In genomic region chr11:78183884-78184514, GRCm38 (mm10) we compare ENCODE assay signal across 8 mouse cellular contexts. TPM values are rescaled to one million over a fixed set of nuclear protein-coding genes. Genes with fewer than 3 reads are reported as not detected.
DNase-seq lines count a peak whose midpoint lies in the region; ATAC-seq and TF ChIP-seq lines count a peak whose summit lies in the region.

No protein-coding gene starts in this region.

- no peak for ATAC-seq in lung, postnatal 0 days
- peak; percentile 3; the same call in 1 of the 2 replicates for ATAC-seq in forebrain, embryonic 13.5 days
- no peak for ATAC-seq in limb, embryonic 12.5 days (ENCODE audit: insufficient number of reproducible peaks, insufficient read depth, low FRiP score, low TSS enrichment, low read depth)
- ATAC-seq in stomach, embryonic 14.5 days (ENCODE audit: insufficient number of reproducible peaks, insufficient read depth, low FRiP score, low read depth): no peak

- no peaks in the 10 kb centered on the region for H3K27me3 ChIP-seq in lung, postnatal 0 days (replicated peaks; ENCODE audit: insufficient read depth, low read length)
- H3K27me3 ChIP-seq in forebrain, embryonic 13.5 days: no peaks in the 10 kb centered on the region
- H3K27me3 ChIP-seq in limb, embryonic 12.5 days: no peaks in the 10 kb centered on the region
- no peaks in the 10 kb centered on the region for H3K27me3 ChIP-seq in stomach, embryonic 14.5 days (ENCODE audit: control insufficient read depth, insufficient read depth, low read length)

- peaks cover 11% of the 10 kb centered on the region; the same call in 1 of the 2 replicates for H3K36me3 ChIP-seq in lung, postnatal 0 days (ENCODE audit: insufficient read depth, low read length)
- H3K36me3 ChIP-seq in forebrain, embryonic 13.5 days (ENCODE audit: poor library complexity, severe bottlenecking): peaks cover 32% of the 10 kb centered on the region
- H3K36me3 ChIP-seq in limb, embryonic 12.5 days: peaks cover 30% of the 10 kb centered on the region
- peaks cover 23% of the 10 kb centered on the region for H3K36me3 ChIP-seq in stomach, embryonic 14.5 days (ENCODE audit: control insufficient read depth, insufficient read depth, low read length)

- no peak overlapping the region for H3K9ac ChIP-seq in lung, postnatal 0 days (replicated peaks; ENCODE audit: low read depth)
- H3K9ac ChIP-seq in forebrain, embryonic 13.5 days: no peak overlapping the region
- H3K9ac ChIP-seq in limb, embryonic 12.5 days (replicated peaks): no peak overlapping the region
- 0 out of 2 replicates have a peak overlapping the region, but pooled peaks have one; percentile 4 for H3K9ac ChIP-seq in stomach, embryonic 14.5 days (replicated peaks; ENCODE audit: low read depth, low read length)

- peaks cover 11% of the 10 kb centered on the region; the same call in 1 of the 2 replicates for H3K4me1 ChIP-seq in lung, postnatal 0 days (ENCODE audit: insufficient read depth, low read depth, low read length)
- H3K4me1 ChIP-seq in forebrain, embryonic 13.5 days: peaks cover 44% of the 10 kb centered on the region
- H3K4me1 ChIP-seq in limb, embryonic 12.5 days (replicated peaks): peaks cover 40% of the 10 kb centered on the region
- H3K4me1 ChIP-seq in stomach, embryonic 14.5 days (ENCODE audit: control insufficient read depth, insufficient read depth, low read length): peaks cover 36% of the 10 kb centered on the region

- H3K4me3 ChIP-seq in lung, postnatal 0 days (ENCODE audit: low read depth, low read length): peak overlapping the region; percentile 72; the same call in 1 of the 2 replicates
- peak overlapping the region; percentile 92 for H3K4me3 ChIP-seq in forebrain, embryonic 13.5 days
- peak overlapping the region; percentile 88 for H3K4me3 ChIP-seq in limb, embryonic 12.5 days (replicated peaks)
- H3K4me3 ChIP-seq in stomach, embryonic 14.5 days (ENCODE audit: low read depth, low read length): peak overlapping the region; percentile 98; the same call in 1 of the 2 replicates

- DNase-seq in lung, postnatal 0 days (ENCODE audit: low spot score): no peak
- DNase-seq in lung, postnatal 10 days: no peak
- no peak for DNase-seq in adrenal gland, adult 8-10 months
- no peak for DNase-seq in embryo, embryonic 9.5 days (ENCODE audit: extremely low spot score)
- DNase-seq in right cerebral cortex, postnatal 36 days (ENCODE audit: low spot score in 2 of 2): no peak

- WGBS in lung, postnatal 0 days: 39% methylated on average over 10 of the region's 10 CpGs
- 52% methylated on average over 10 of the region's 10 CpGs for WGBS in forebrain, embryonic 13.5 days
- WGBS in limb, embryonic 12.5 days: 57% methylated on average over 10 of the region's 10 CpGs
- 51% methylated on average over 10 of the region's 10 CpGs for WGBS in stomach, embryonic 14.5 days

- H3K9me3 ChIP-seq in lung, postnatal 0 days (ENCODE audit: low read length): no peaks in the 10 kb centered on the region
- H3K9me3 ChIP-seq in forebrain, embryonic 13.5 days (replicated peaks): no peaks in the 10 kb centered on the region
- H3K9me3 ChIP-seq in limb, embryonic 12.5 days: no peaks in the 10 kb centered on the region
- no peaks in the 10 kb centered on the region for H3K9me3 ChIP-seq in stomach, embryonic 14.5 days (ENCODE audit: control insufficient read depth, low read depth, low read length)

- H3K27ac ChIP-seq in lung, postnatal 0 days (ENCODE audit: low read length): no peak overlapping the region
- H3K27ac ChIP-seq in forebrain, embryonic 13.5 days: peak overlapping the region; percentile 26; the same call in 1 of the 2 replicates
- H3K27ac ChIP-seq in limb, embryonic 12.5 days: peak overlapping the region; percentile 69; the same call in 1 of the 2 replicates
- H3K27ac ChIP-seq in stomach, embryonic 14.5 days (ENCODE audit: low read length): no peak overlapping the region

- peak overlapping the region; percentile 67; the same call in 1 of the 2 replicates for H3K4me2 ChIP-seq in lung, postnatal 0 days (replicated peaks; ENCODE audit: low read depth, low read length)
- peak overlapping the region; percentile 47 for H3K4me2 ChIP-seq in forebrain, embryonic 13.5 days
- H3K4me2 ChIP-seq in limb, embryonic 12.5 days: peak overlapping the region; percentile 48
- H3K4me2 ChIP-seq in stomach, embryonic 14.5 days (replicated peaks; ENCODE audit: low read depth, low read length): peak overlapping the region; percentile 39

- TF ChIP-seq EP300 in lung, postnatal 0 days (IDR thresholded peaks at IDR 0.05): no peak

- no peak for TF ChIP-seq CTCF in lung, postnatal 0 days (IDR thresholded peaks at IDR 0.05)

RNA-seq across cellular contexts. Expression of gene Rpl23a, which starts 0.6 kb away (rescaled TPM):
- 991 and 1,079 TPM in 2 replicates for polyA plus RNA-seq in lung, postnatal 0 days (2015; fragmentation: Nextera tagmentation; extraction: Ambion mirVana)
- polyA plus RNA-seq in forebrain, embryonic 13.5 days (2015; fragmentation: Nextera tagmentation; extraction: Ambion mirVana): 970 and 1,119 TPM in 2 replicates
- polyA plus RNA-seq in limb, embryonic 12.5 days (2016; fragmentation: Nextera tagmentation; extraction: Ambion mirVana): 1,381 and 1,432 TPM in 2 replicates
- 1,708 and 1,741 TPM in 2 replicates for polyA plus RNA-seq in stomach, embryonic 14.5 days (2014; fragmentation: Nextera tagmentation; extraction: Ambion mirVana)
- total RNA-seq in adrenal gland, adult 8-10 months (2022): 1,000 to 10,000 TPM; 1,361 to 1,741 (median 1,547) TPM

RNA-seq across cellular contexts. Expression of gene Rab34, which starts 4.2 kb away (rescaled TPM):
- 103 and 104 TPM in 2 replicates for polyA plus RNA-seq in lung, postnatal 0 days (2015; fragmentation: Nextera tagmentation; extraction: Ambion mirVana)
- polyA plus RNA-seq in forebrain, embryonic 13.5 days (2015; fragmentation: Nextera tagmentation; extraction: Ambion mirVana): 39.7 and 42.1 TPM in 2 replicates
- 149 and 157 TPM in 2 replicates for polyA plus RNA-seq in limb, embryonic 12.5 days (2016; fragmentation: Nextera tagmentation; extraction: Ambion mirVana)
- polyA plus RNA-seq in stomach, embryonic 14.5 days (2014; fragmentation: Nextera tagmentation; extraction: Ambion mirVana): 156 and 171 TPM in 2 replicates
- total RNA-seq in adrenal gland, adult 8-10 months (2022): 100 to 1,000 TPM in 2 of 4 experiments, 10 to 100 TPM in 2; 72.8 to 116 (median 98.4) TPM

RNA-seq across cellular contexts. Expression of gene Tlcd1, which starts 7.5 kb away (rescaled TPM):
- polyA plus RNA-seq in lung, postnatal 0 days (2015; fragmentation: Nextera tagmentation; extraction: Ambion mirVana): 18.2 and 20.0 TPM in 2 replicates
- polyA plus RNA-seq in forebrain, embryonic 13.5 days (2015; fragmentation: Nextera tagmentation; extraction: Ambion mirVana): 4.7 and 7.6 TPM in 2 replicates
- polyA plus RNA-seq in limb, embryonic 12.5 days (2016; fragmentation: Nextera tagmentation; extraction: Ambion mirVana): 11.6 and 11.9 TPM in 2 replicates
- 27.1 and 28.0 TPM in 2 replicates for polyA plus RNA-seq in stomach, embryonic 14.5 days (2014; fragmentation: Nextera tagmentation; extraction: Ambion mirVana)
- 10 to 100 TPM; 54.5 to 65.1 (median 61.2) TPM for total RNA-seq in adrenal gland, adult 8-10 months (2022)

RNA-seq across cellular contexts. Expression of gene Nek8, which starts 7.5 kb away (rescaled TPM):
- polyA plus RNA-seq in lung, postnatal 0 days (2015; fragmentation: Nextera tagmentation; extraction: Ambion mirVana): 11.7 and 14.4 TPM in 2 replicates
- polyA plus RNA-seq in forebrain, embryonic 13.5 days (2015; fragmentation: Nextera tagmentation; extraction: Ambion mirVana): 5.4 and 8.7 TPM in 2 replicates
- 18.3 and 20.4 TPM in 2 replicates for polyA plus RNA-seq in limb, embryonic 12.5 days (2016; fragmentation: Nextera tagmentation; extraction: Ambion mirVana)
- polyA plus RNA-seq in stomach, embryonic 14.5 days (2014; fragmentation: Nextera tagmentation; extraction: Ambion mirVana): 16.0 and 17.4 TPM in 2 replicates
- 10 to 100 TPM; 10.7 to 29.6 (median 21.6) TPM for total RNA-seq in adrenal gland, adult 8-10 months (2022)

RNA-seq across cellular contexts. Expression of gene Proca1, which starts 9.2 kb away (rescaled TPM):
- 8.1 and 11.2 TPM in 2 replicates for polyA plus RNA-seq in lung, postnatal 0 days (2015; fragmentation: Nextera tagmentation; extraction: Ambion mirVana)
- 1.3 and 1.6 TPM in 2 replicates for polyA plus RNA-seq in forebrain, embryonic 13.5 days (2015; fragmentation: Nextera tagmentation; extraction: Ambion mirVana)
- 1.9 and 2.7 TPM in 2 replicates for polyA plus RNA-seq in limb, embryonic 12.5 days (2016; fragmentation: Nextera tagmentation; extraction: Ambion mirVana)
- polyA plus RNA-seq in stomach, embryonic 14.5 days (2014; fragmentation: Nextera tagmentation; extraction: Ambion mirVana): 2.7 and 3.3 TPM in 2 replicates
- total RNA-seq in adrenal gland, adult 8-10 months (2022): 10 to 100 TPM; 10.1 to 12.9 (median 11.9) TPM

Comparison
In these comparisons a context has a peak if more than half of its experiments do, and no peak if none do; other contexts are left out.
1. H3K27ac ChIP-seq: peak in forebrain, embryonic 13.5 days (single experiment) and limb, embryonic 12.5 days (single experiment); none in lung, postnatal 0 days (single experiment) and stomach, embryonic 14.5 days (single experiment).
2. Peak in every context shown above with its lines, with median percentiles within 50 percentile points of each other: H3K4me2 ChIP-seq and H3K4me3 ChIP-seq.